Mouse (Mus musculus): ENCODE measurements around the gene Rusc2. TPM values are rescaled to one million over a fixed set of nuclear protein-coding genes. Genes with fewer than 3 reads are reported as not detected.
A peak's percentile ranks its signal among the peaks of the same experiment; 100 is the strongest.

Gene Rusc2
- polyA plus RNA-seq, 1 experiment from 2014 or later, result 9.6 TPM

DNA sequence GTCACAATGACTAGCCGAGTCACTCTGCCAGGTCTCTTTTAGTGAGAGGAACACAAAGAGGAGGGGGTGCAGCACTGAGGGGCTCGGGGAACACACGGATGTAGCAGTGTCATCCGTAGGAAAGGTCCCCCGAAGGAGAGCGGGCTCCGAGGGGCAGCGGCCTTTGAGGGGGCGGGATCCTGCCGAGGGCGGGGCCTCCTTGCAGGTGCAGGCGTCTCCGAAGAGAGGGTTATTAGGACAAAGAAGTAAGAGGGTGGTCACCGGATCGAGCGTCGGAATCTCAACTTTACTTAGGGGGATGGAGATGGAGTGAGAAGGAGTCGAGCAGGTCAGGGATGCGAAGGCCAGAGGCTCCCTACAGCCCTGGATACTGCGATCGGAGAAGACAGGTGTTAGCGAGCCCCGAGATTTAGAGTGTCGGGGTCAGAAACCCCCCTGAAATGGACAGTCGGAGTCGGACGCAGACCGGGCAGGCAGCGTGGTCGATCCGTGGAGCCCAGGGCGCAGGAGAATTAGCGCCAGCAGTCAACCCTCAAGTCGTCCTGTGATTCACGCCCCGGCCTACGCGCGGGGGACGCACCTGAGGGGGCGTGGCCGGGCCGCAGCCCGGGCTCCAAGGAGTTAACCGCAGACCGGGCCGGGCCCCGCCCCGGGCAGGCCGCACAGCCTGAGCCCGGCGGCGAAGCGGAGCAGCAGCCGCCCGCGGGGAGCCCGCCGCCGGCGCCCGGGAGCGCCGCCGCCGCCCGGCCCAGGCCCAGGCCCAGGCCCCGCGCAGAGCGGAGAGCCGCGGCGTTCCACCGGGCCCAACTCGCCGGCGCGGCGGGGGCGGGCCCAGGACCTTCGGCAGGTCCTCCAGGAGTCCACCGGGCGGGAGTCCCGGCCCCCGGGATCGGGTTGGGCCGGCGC is 60.9 kb downstream of the Rusc2 start:
- peaks cover 8% of the 10 kb centered on the region; the same call in 1 of the 2 replicates for H3K4me1 ChIP-seq (replicated peaks; ENCODE audit: insufficient read depth, low read length)
- WGBS, result under 1% methylated on average over 57 of the region's 88 CpGs
- H3K4me3 ChIP-seq (replicated peaks; ENCODE audit: low read depth, low read length), result peak overlapping the region; percentile 79
- peak overlapping the region; percentile 96 for H3K27ac ChIP-seq
- H3K4me2 ChIP-seq (ENCODE audit: low read length), result peak overlapping the region; percentile 97
- peaks cover 23% of the 10 kb centered on the region for H3K36me3 ChIP-seq (ENCODE audit: insufficient read depth, low read length)
- DNase-seq (ENCODE audit: low spot score), result peak; percentile 75
- no peak for TF ChIP-seq CTCF (IDR thresholded peaks at IDR 0.05; ENCODE audit: low read depth)
- H3K9ac ChIP-seq (ENCODE audit: low read depth, low read length), result peak overlapping the region; percentile 97
- no peaks in the 10 kb centered on the region for H3K27me3 ChIP-seq (ENCODE audit: insufficient read depth, low read length)
- ATAC-seq (replicated peaks; ENCODE audit: low FRiP score, low read depth), result peak; percentile 76
- H3K9me3 ChIP-seq (replicated peaks; ENCODE audit: low read length), result no peaks in the 10 kb centered on the region

DNA sequence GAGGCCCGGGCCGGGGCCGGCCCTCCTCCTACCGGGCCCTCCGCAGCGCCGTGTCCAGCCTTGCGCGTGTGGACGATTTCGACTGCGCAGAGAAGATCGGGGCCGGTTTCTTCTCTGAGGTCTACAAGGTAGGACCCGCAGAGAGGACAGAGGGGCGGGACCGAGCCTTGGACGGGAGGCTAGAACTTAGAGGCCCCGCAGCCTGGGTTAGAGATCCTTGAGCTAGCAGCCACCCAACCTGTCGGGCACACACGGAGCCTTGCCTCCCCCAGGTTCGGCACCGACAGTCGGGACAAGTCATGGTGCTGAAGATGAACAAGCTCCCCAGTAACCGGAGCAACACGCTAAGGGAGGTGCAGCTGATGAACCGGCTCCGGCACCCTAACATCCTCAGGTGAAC is 61.7 kb downstream of the Rusc2 start:
- TF ChIP-seq CTCF (IDR thresholded peaks at IDR 0.05; ENCODE audit: low read depth), result no peak
- H3K9ac ChIP-seq (ENCODE audit: low read depth, low read length), result peak overlapping the region; percentile 97
- H3K4me2 ChIP-seq (ENCODE audit: low read length), result peak overlapping the region; percentile 97
- no peaks in the 10 kb centered on the region for H3K9me3 ChIP-seq (replicated peaks; ENCODE audit: low read length)
- WGBS, result under 1% methylated on average over 28 of the region's 28 CpGs
- H3K36me3 ChIP-seq (ENCODE audit: insufficient read depth, low read length), result peaks cover 30% of the 10 kb centered on the region
- H3K27ac ChIP-seq, result peak overlapping the region; percentile 96
- peak overlapping the region; percentile 79 for H3K4me3 ChIP-seq (replicated peaks; ENCODE audit: low read depth, low read length)
- DNase-seq (ENCODE audit: low spot score) (peak; percentile 54), ATAC-seq (replicated peaks; ENCODE audit: low FRiP score, low read depth) (no peak)
- no peaks in the 10 kb centered on the region for H3K27me3 ChIP-seq (ENCODE audit: insufficient read depth, low read length)
- peaks cover 8% of the 10 kb centered on the region; the same call in 1 of the 2 replicates for H3K4me1 ChIP-seq (replicated peaks; ENCODE audit: insufficient read depth, low read length)

GRCm38 (mm10) chr4:43447251-43447650 is 65.5 kb downstream of the Rusc2 start:
- Histone ChIP-seq H3K4me1 (replicated peaks; ENCODE audit: insufficient read depth, low read length) (peaks cover 8% of the 10 kb centered on the region; the same call in 1 of the 2 replicates), H3K4me3 (replicated peaks; ENCODE audit: low read depth, low read length) (no peak overlapping the region), H3K36me3 (ENCODE audit: insufficient read depth, low read length) (peaks cover 30% of the 10 kb centered on the region), H3K9me3 (replicated peaks; ENCODE audit: low read length) (no peaks in the 10 kb centered on the region), H3K9ac (ENCODE audit: low read depth, low read length) (no peak overlapping the region), H3K4me2 (ENCODE audit: low read length) (no peak overlapping the region), H3K27me3 (ENCODE audit: insufficient read depth, low read length) (no peaks in the 10 kb centered on the region), H3K27ac (no peak overlapping the region)
- DNase-seq (ENCODE audit: low spot score), result no peak
- TF ChIP-seq CTCF (IDR thresholded peaks at IDR 0.05; ENCODE audit: low read depth), result no peak
- no peak for ATAC-seq (replicated peaks; ENCODE audit: low FRiP score, low read depth)
- WGBS, result 85% methylated on average over 13 of the region's 13 CpGs

DNA sequence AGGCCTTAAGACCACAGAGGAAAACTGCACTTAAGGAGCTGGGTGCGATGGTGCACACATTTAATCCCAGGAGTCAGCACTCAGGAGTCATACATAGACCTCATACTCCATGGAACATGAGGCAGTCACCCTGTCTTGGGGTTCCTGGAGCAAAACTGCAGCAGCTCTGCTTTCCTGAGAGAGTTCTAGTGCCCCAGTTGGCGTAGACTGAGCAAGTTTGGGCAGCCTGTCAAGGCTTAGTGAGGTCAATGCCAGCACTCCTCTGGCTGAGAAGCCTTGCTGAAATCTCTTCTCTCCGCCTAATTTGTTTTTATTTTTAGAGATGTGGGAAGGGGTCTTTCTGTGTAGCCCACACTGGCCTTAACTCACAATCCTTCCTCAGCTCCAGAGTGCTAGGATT is 66.8 kb downstream of the Rusc2 start:
- Histone ChIP-seq H3K4me1 (replicated peaks; ENCODE audit: insufficient read depth, low read length) (peaks cover 13% of the 10 kb centered on the region; the same call in 1 of the 2 replicates), H3K27ac (no peak overlapping the region), H3K4me3 (replicated peaks; ENCODE audit: low read depth, low read length) (no peak overlapping the region), H3K9me3 (replicated peaks; ENCODE audit: low read length) (no peaks in the 10 kb centered on the region), H3K36me3 (ENCODE audit: insufficient read depth, low read length) (peaks cover 30% of the 10 kb centered on the region), H3K9ac (ENCODE audit: low read depth, low read length) (no peak overlapping the region), H3K27me3 (ENCODE audit: insufficient read depth, low read length) (no peaks in the 10 kb centered on the region), H3K4me2 (ENCODE audit: low read length) (no peak overlapping the region)
- TF ChIP-seq CTCF (IDR thresholded peaks at IDR 0.05; ENCODE audit: low read depth), result no peak
- no peak for DNase-seq (ENCODE audit: low spot score)
- WGBS, result 86% methylated on average over 3 of the region's 3 CpGs
- no peak for ATAC-seq (replicated peaks; ENCODE audit: low FRiP score, low read depth)

DNA sequence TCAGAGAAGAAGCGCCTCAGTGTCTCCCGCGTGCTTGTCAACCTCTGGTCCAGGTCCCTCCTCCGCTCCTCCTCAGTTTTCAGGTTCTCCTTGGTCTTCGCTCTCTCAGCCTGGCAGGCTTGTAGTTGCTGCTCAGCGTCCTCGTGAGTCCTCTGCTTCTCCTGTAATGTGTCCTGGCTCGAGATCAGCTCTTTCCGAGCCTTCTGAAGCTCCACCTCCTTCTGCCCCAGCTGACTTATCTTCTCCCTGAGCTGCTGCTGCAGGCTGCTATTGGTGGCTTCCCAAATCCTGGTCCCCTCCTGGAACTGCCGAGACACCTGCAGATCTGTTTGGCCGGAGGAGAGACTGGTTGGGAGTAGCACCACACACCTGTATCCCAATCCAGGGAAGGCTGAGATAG is 70.5 kb downstream of the Rusc2 start:
- peaks cover 11% of the 10 kb centered on the region for H3K36me3 ChIP-seq (ENCODE audit: insufficient read depth, low read length)
- peaks cover 17% of the 10 kb centered on the region for H3K4me1 ChIP-seq (replicated peaks; ENCODE audit: insufficient read depth, low read length)
- H3K27ac ChIP-seq, result no peak overlapping the region
- H3K9ac ChIP-seq (ENCODE audit: low read depth, low read length), result no peak overlapping the region
- ATAC-seq (replicated peaks; ENCODE audit: low FRiP score, low read depth), result no peak
- no peaks in the 10 kb centered on the region for H3K27me3 ChIP-seq (ENCODE audit: insufficient read depth, low read length)
- H3K4me3 ChIP-seq (replicated peaks; ENCODE audit: low read depth, low read length), result no peak overlapping the region
- DNase-seq (ENCODE audit: low spot score), result no peak
- WGBS, result 54% methylated on average over 11 of the region's 11 CpGs
- no peaks in the 10 kb centered on the region for H3K9me3 ChIP-seq (replicated peaks; ENCODE audit: low read length)
- no peak overlapping the region for H3K4me2 ChIP-seq (ENCODE audit: low read length)
- TF ChIP-seq CTCF (IDR thresholded peaks at IDR 0.05; ENCODE audit: low read depth), result no peak

- DNase-seq (ENCODE audit: low spot score), result peak; percentile 27
- no peak for TF ChIP-seq CTCF (IDR thresholded peaks at IDR 0.05; ENCODE audit: low read depth)
- Histone ChIP-seq H3K4me3 (replicated peaks; ENCODE audit: low read depth, low read length) (peak overlapping the region; percentile 13), H3K36me3 (ENCODE audit: insufficient read depth, low read length) (no peaks in the 10 kb centered on the region), H3K4me1 (replicated peaks; ENCODE audit: insufficient read depth, low read length) (peaks cover 17% of the 10 kb centered on the region), H3K9me3 (replicated peaks; ENCODE audit: low read length) (no peaks in the 10 kb centered on the region), H3K4me2 (ENCODE audit: low read length) (peak overlapping the region; percentile 56), H3K9ac (ENCODE audit: low read depth, low read length) (0 out of 2 replicates have a peak overlapping the region, but pooled peaks have one; percentile 4), H3K27ac (no peak overlapping the region), H3K27me3 (ENCODE audit: insufficient read depth, low read length) (no peaks in the 10 kb centered on the region)
- WGBS, result 4% methylated on average over 17 of the region's 18 CpGs
- ATAC-seq (replicated peaks; ENCODE audit: low FRiP score, low read depth), result no peak; the same call in 1 of the 2 replicates
Measured at GRCm38 (mm10) chr4:43453413-43453812, 71.6 kb downstream of the Rusc2 start.

All from kidney, postnatal 0 days (tissue).